Mouse (Mus musculus) stomach, embryonic 16.5 days (tissue): ENCODE results near the gene Myrf. TPM values are rescaled to one million over a fixed set of nuclear protein-coding genes. Genes with fewer than 3 reads are reported as not detected.

ENCODE experiments used
- ATAC-seq: fragments of 200-750 bp; cut with Nextera tagmentation; 2 replicates; pipeline ENCODE4 v1.8.0; 2017; ENCODE audit warnings: moderate number of reproducible peaks, moderate TSS enrichment; ENCODE audit not compliant: insufficient read depth, low FRiP score
- H3K27ac ChIP-seq: fragments of 300-500 bp; sonication (generic); 2 replicates; pipeline ENCODE4 v1.5.1; 2014; ENCODE audit warnings: low read length
- H3K27me3 ChIP-seq: fragments of 300-500 bp; sonication (generic); 2 replicates; pipeline ENCODE4 v1.6.1; 2014; ENCODE audit warnings: low read length, control low read depth, mixed read lengths; ENCODE audit not compliant: control insufficient read depth, insufficient read depth
- H3K36me3 ChIP-seq: fragments of 300-500 bp; sonication (generic); 2 replicates; pipeline ENCODE4 v1.6.1; 2014; ENCODE audit warnings: low read length; ENCODE audit not compliant: control insufficient read depth, insufficient read depth
- H3K4me1 ChIP-seq: fragments of 300-500 bp; sonication (generic); 2 replicates; pipeline ENCODE4 v1.6.1; 2014; ENCODE audit warnings: low read length, control low read depth, mixed read lengths; ENCODE audit not compliant: control insufficient read depth, insufficient read depth
- H3K4me2 ChIP-seq: fragments of 300-500 bp; sonication (generic); 2 replicates; pipeline ENCODE4 v1.6.1; 2014; ENCODE audit warnings: low read depth, low read length, mixed read lengths
- H3K4me3 ChIP-seq: fragments of 300-500 bp; sonication (generic); replicated peaks from 2 replicates; pipeline ENCODE4 v1.5.1; 2014; ENCODE audit warnings: mild to moderate bottlenecking, low read length
- H3K9ac ChIP-seq: fragments of 300-500 bp; sonication (generic); 2 replicates; pipeline ENCODE4 v1.6.1; 2014; ENCODE audit warnings: low read length
- H3K9me3 ChIP-seq: fragments of 300-500 bp; sonication (generic); replicated peaks from 2 replicates; pipeline ENCODE4 v1.6.1; 2016; ENCODE audit warnings: low read length, control low read depth; ENCODE audit not compliant: control insufficient read depth
- WGBS: fragments of 180-500 bp; shearing (Covaris S2); extraction: QIAGEN DNeasy Blood & Tissue Kit; methylation state at CpG from one replicate; pipeline ENCODE4 v1.1.7; 2014; 5-methylcytosine and 5-hydroxymethylcytosine counted together
- polyA plus RNA-seq: library from polyadenylated mRNA; unstranded; fragments of >200 nt; fragmentation: Nextera tagmentation; extraction: Ambion mirVana; gene quantifications from 2 replicates; pipeline ENCODE4 v1.2.1, GENCODE M21; 2015

The Myrf gene
- polyA plus RNA-seq, 1 experiment from 2014 or later = 16.6 TPM

GRCm38 (mm10) chr19:10182670-10183298 is 57.8 kb downstream of the Myrf start, which contains the start of gene Fads1:
Fads1 (plus strand) TSS chr19:10182888.
- peaks cover 6% of the 10 kb centered on the region; the same call in 1 of the 2 replicates for H3K36me3 ChIP-seq
- no peaks in the 10 kb centered on the region for H3K9me3 ChIP-seq
- peak; percentile 97 for ATAC-seq
- peaks cover 20% of the 10 kb centered on the region; the same call in 1 of the 2 replicates for H3K4me1 ChIP-seq
- peak within 1 kb of the TSS; percentile 76 for H3K4me2 ChIP-seq
- no peaks in the 10 kb centered on the region for H3K27me3 ChIP-seq
- WGBS = under 1% methylated on average over 70 of the region's 70 CpGs
- H3K27ac ChIP-seq = peak within 1 kb of the TSS; percentile 81
- peak within 1 kb of the TSS; percentile 78 for H3K9ac ChIP-seq
- H3K4me3 ChIP-seq = peak within 1 kb of the TSS; percentile 61

DNA sequence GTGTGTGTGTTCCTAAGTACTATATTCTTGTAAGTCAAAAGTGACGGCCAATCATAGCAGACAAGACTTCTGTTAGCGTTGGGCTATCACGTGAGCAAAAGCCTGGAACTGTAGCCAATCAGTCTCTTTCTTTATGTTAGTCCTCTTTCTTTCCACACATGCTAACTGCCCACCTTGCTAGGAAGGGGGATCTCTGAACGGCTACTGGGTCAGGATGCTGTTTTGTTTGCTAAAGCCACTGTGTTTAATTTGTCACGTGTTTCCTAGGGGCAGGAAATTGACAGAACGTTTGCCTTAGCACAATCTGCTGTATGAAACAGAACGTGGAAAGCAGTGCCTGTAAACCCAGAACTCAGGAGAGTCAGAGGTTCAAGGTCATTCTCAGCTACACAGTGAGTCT is 58.4 kb downstream of the Myrf start:
- no peaks in the 10 kb centered on the region for H3K27me3 ChIP-seq
- no peak for ATAC-seq
- 31% methylated on average over 7 of the region's 7 CpGs for WGBS
- no peaks in the 10 kb centered on the region for H3K9me3 ChIP-seq
- peak overlapping the region; percentile 76 for H3K4me2 ChIP-seq
- H3K9ac ChIP-seq = peak overlapping the region; percentile 62
- peaks cover 20% of the 10 kb centered on the region; the same call in 1 of the 2 replicates for H3K4me1 ChIP-seq
- peaks cover 6% of the 10 kb centered on the region; the same call in 1 of the 2 replicates for H3K36me3 ChIP-seq
- H3K27ac ChIP-seq = peak overlapping the region; percentile 63; the same call in 1 of the 2 replicates
- peak overlapping the region; percentile 61 for H3K4me3 ChIP-seq

GRCm38 (mm10) chr19:10181225-10181624 is 59.3 kb downstream of the Myrf start:
- Histone ChIP-seq H3K36me3 (no peaks in the 10 kb centered on the region; the same call in 1 of the 2 replicates), H3K9ac (no peak overlapping the region), H3K4me1 (peaks cover 20% of the 10 kb centered on the region; the same call in 1 of the 2 replicates), H3K4me2 (no peak overlapping the region), H3K4me3 (no peak overlapping the region), H3K9me3 (no peaks in the 10 kb centered on the region), H3K27ac (no peak overlapping the region), H3K27me3 (no peaks in the 10 kb centered on the region)
- 85% methylated on average over 7 of the region's 7 CpGs for WGBS
- no peak for ATAC-seq

DNA sequence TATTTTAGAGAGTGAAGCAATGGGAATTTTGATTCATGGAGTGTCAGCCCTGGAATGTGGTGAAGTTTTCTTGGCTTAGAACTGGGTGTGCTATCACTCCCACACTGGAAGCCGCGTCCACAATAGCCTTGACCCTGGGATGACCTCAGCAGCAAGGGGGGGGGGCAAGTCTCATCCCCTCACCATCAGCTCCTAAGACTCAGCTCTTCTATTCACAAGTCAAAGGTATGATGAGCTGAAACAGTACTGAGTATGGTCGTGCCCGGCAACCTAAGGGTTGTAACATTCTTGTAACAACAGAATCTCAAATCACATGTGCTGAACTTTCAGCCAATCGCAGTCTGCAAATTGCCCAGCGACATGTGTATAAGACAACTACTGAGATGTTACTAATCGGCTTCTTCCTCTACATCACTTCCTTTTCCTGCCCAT is 63.6 kb downstream of the Myrf start:
- no peak overlapping the region for H3K9ac ChIP-seq
- H3K4me2 ChIP-seq = no peak overlapping the region
- no peak overlapping the region for H3K27ac ChIP-seq
- no peaks in the 10 kb centered on the region for H3K36me3 ChIP-seq
- H3K4me3 ChIP-seq = no peak overlapping the region
- 0 out of 2 replicates have a peak, but pooled peaks cover under 1% of the 10 kb centered on the region for H3K4me1 ChIP-seq
- WGBS = 46% methylated on average over 7 of the region's 7 CpGs
- no peak for ATAC-seq
- no peaks in the 10 kb centered on the region for H3K9me3 ChIP-seq
- H3K27me3 ChIP-seq = no peaks in the 10 kb centered on the region

- Histone ChIP-seq H3K36me3 (no peaks in the 10 kb centered on the region), H3K9ac (no peak overlapping the region), H3K9me3 (no peaks in the 10 kb centered on the region), H3K27ac (no peak overlapping the region), H3K4me2 (no peak overlapping the region), H3K27me3 (no peaks in the 10 kb centered on the region), H3K4me3 (no peak overlapping the region), H3K4me1 (no peaks in the 10 kb centered on the region)
- no peak for ATAC-seq
- WGBS = 66% methylated on average over 1 of the region's 1 CpGs
Observed at GRCm38 (mm10) chr19:10176477-10176876, 64.1 kb downstream of the Myrf start.

- Histone ChIP-seq H3K9ac (no peak overlapping the region), H3K4me2 (no peak overlapping the region), H3K27ac (no peak overlapping the region), H3K9me3 (no peaks in the 10 kb centered on the region), H3K4me1 (no peaks in the 10 kb centered on the region), H3K36me3 (no peaks in the 10 kb centered on the region), H3K27me3 (no peaks in the 10 kb centered on the region), H3K4me3 (no peak overlapping the region)
- no peak for ATAC-seq
- WGBS = 80% methylated on average over 4 of the region's 4 CpGs
Observed at GRCm38 (mm10) chr19:10174956-10175355, 65.6 kb downstream of the Myrf start.

GRCm38 (mm10) chr19:10173844-10174539 is 66.6 kb downstream of the Myrf start:
- no peaks in the 10 kb centered on the region for H3K27me3 ChIP-seq
- H3K4me3 ChIP-seq = no peak overlapping the region
- H3K9ac ChIP-seq = no peak overlapping the region
- no peak overlapping the region for H3K27ac ChIP-seq
- no peaks in the 10 kb centered on the region for H3K36me3 ChIP-seq
- WGBS = 77% methylated on average over 7 of the region's 7 CpGs
- H3K9me3 ChIP-seq = no peaks in the 10 kb centered on the region
- H3K4me1 ChIP-seq = no peaks in the 10 kb centered on the region
- ATAC-seq = no peak
- H3K4me2 ChIP-seq = no peak overlapping the region

GRCm38 (mm10) chr19:10173116-10173718 is 67.3 kb downstream of the Myrf start:
- H3K9ac ChIP-seq = no peak overlapping the region
- no peaks in the 10 kb centered on the region for H3K27me3 ChIP-seq
- peak overlapping the region; percentile 25; the same call in 1 of the 2 replicates for H3K27ac ChIP-seq
- no peak overlapping the region for H3K4me3 ChIP-seq
- ATAC-seq = peak; percentile 84
- 70% methylated on average over 5 of the region's 5 CpGs for WGBS
- no peak overlapping the region for H3K4me2 ChIP-seq
- no peaks in the 10 kb centered on the region for H3K36me3 ChIP-seq
- H3K9me3 ChIP-seq = no peaks in the 10 kb centered on the region
- H3K4me1 ChIP-seq = no peaks in the 10 kb centered on the region

GRCm38 (mm10) chr19:10171846-10172245 is 68.7 kb downstream of the Myrf start:
- Histone ChIP-seq H3K27me3 (no peaks in the 10 kb centered on the region), H3K4me3 (no peak overlapping the region), H3K9ac (no peak overlapping the region), H3K36me3 (no peaks in the 10 kb centered on the region), H3K4me2 (no peak overlapping the region), H3K27ac (no peak overlapping the region), H3K4me1 (no peaks in the 10 kb centered on the region), H3K9me3 (no peaks in the 10 kb centered on the region)
- ATAC-seq = no peak
